Mouse (Mus musculus): Measurements from ENCODE around the gene Tmem117.

The Tmem117 gene

DNA sequence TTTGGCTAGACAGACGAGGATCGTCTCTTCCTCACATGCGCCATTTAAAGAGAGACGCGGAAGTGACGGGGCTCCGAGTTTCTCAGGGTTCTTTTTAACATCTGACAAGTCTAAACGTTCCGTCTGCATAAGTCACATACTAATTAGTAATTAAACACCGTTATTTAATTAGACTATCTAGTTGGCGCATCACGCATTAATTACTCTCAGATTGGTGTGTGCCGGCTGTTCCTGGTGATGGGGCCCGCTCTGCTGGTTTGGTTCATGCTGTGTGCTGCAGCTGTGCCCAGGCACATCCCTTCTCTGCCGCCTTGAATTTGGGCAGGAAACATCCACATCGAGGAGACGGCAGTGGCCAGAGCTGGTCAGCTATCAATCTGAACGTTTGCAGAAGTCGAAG is 142.7 kb downstream of the Tmem117 start:
- DNase-seq (ENCODE audit: low spot score), result no peak

GRCm38 (mm10) chr15:94776119-94777069 is 147.4 kb downstream of the Tmem117 start:
- no peak for DNase-seq (ENCODE audit: low spot score)

DNA sequence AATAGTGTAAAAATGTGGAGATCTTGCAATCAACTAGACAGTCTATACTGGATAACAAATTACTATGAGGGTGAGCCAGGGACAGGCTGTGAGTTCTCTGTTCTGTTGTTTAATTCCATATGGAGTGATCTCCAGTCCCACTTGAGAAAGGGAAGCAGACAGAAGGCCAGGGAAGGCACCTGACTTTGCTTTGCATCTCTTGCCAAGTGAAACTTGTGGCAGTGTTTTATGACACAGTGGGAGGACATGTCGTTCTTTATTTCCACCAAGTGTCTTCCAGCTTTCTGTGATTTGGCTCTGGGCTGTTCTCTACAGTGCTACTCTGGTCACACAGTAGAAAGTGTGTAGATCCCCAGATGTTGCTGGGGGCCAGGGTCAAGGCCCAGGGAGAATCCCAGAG is 152.5 kb downstream of the Tmem117 start:
- DNase-seq (ENCODE audit: low spot score), result no peak

GRCm38 (mm10) chr15:94793455-94793854 is 164.4 kb downstream of the Tmem117 start:
- DNase-seq (ENCODE audit: low spot score), result no peak

- no peak for DNase-seq (ENCODE audit: low spot score)
These were observed 166.5 kb downstream of the Tmem117 start for GRCm38 (mm10) chr15:94795484-94795883.

DNA sequence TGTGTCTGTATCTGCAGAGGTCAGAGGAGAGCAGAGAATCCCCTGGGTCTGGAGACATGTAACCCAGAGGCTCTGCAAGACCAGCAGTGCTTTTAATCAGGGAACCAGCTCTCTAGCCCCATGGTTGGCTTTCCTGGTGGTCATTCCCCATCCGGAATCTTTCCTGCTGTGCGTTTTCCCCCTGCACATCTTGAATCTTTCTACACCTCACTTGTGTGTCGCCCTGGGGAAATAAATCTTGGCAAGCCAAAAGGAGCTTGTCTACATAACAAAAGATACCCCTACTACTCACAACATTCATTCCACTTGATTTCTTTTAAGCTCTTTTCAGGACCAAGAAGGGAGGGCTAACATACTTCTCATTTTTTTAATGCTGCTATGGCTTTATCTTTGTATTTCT is 169.2 kb downstream of the Tmem117 start:
- DNase-seq (ENCODE audit: low spot score), result no peak

DNA sequence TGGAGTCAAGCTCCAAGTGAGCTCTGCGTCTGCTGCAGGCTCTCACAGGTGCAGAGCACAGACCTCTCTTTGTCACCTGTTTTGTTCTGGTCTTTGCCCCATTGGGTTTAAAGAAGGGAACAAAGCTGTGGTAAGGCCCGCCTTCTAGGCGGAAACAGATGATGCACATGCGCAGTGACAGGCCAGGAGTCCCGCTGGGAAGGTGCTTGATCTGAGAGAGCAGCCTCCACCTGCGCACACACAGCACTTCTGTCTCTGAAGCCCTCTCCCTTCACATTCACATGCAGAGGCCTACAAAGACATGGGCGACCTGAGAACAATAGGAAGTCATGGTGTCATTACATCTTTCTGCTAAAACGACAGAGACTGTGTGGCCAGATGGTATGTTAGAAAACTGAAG is 172.4 kb downstream of the Tmem117 start:
- no peak for DNase-seq (ENCODE audit: low spot score)

- no peak for DNase-seq (ENCODE audit: low spot score)
These were observed 173.8 kb downstream of the Tmem117 start for GRCm38 (mm10) chr15:94802820-94803219.

DNA sequence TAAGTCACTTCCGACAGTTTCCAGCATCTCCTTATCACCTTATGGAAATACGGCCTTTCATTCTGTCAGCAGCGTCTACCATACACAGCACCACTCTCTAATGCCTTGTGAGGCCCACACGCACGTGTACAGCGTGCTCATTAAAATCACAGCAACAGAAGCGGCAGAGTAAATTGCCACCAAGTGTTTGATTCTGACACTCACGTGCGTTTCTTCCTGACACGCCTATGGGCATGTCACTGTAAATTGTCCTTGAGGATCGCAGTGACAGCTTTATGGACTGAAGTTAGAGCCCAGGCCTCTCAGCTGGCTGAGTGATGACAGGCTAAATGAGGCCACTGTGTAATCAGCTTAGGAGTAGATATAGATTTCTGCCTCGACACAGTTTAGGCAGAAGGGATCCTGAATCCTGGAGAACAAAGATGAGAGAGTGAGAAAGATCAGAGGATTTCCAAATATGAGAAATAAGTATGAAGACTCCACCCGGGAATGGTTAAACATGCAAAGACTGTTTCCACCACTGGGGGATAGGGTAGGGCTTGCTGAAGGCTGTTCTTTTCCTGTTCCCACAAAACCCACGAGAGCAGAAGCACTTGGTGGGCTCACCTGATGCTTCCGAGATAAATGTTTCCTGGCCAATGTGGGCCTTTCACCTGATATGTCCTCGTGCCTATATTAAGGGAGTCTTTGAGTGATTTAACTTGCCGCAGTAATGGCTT is 174.8 kb downstream of the Tmem117 start:
- DNase-seq (ENCODE audit: low spot score), result no peak

DNA sequence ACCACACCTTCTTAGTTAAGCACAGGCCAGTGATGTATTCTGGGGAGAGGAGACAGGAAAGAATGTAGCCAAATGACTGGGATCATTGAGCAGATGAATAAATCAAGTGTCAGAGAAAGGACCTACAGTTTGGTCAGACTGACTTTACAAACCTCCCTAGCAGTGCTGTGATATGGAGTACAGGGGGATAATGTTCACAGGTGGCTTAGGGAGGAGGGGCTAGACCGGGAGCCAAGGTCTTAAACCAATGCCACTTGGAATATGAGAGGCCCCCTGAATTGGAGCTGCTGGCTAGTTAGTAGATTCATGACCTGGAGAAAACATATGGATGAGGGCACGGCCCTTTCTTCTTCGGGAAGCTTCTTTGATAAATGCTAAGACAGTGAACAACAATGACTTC is 177.0 kb downstream of the Tmem117 start:
- no peak for DNase-seq (ENCODE audit: low spot score)

DNA sequence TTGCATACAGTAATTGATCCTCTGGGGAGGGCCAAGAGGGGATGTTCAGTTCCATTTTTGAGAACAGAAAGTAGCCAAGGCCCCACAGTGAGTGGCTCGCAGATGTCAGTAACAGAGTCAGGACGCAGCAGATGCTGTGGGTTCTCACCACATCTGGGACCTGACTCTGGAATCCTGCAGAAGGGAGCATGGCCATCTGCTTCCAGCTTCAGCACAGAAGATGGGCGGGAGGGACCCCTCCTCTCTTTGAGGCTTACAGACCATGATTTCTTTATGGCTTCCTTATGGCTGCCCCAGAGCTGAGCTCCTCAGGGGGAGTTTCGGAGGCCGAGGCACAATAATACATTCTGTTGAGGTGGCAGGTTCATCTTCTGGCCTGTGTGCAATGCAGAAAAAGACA is 182.5 kb downstream of the Tmem117 start:
- DNase-seq (ENCODE audit: low spot score), result no peak

GRCm38 (mm10) chr15:94814213-94815100 is 185.4 kb downstream of the Tmem117 start:
- DNase-seq (ENCODE audit: low spot score), result no peak

DNA sequence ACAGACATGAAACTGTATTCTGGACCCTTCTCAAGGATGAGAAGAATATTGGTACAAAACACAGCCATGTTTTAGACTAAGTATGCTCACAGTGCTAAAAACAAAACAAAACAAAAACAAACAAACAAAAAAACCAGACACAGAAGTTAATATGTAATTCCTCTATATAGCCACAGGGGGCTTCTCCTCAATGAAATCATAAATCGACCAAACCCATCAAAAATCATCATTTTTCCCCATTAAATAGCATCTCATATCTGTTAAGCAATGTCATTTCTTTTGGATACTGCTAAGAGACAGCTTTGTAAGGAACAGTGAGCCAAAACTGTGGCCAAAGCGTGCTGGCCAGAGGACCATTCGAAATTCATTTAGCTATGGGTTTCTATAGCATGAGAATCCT is 206.6 kb downstream of the Tmem117 start:
- no peak for DNase-seq (ENCODE audit: low spot score)

DNA sequence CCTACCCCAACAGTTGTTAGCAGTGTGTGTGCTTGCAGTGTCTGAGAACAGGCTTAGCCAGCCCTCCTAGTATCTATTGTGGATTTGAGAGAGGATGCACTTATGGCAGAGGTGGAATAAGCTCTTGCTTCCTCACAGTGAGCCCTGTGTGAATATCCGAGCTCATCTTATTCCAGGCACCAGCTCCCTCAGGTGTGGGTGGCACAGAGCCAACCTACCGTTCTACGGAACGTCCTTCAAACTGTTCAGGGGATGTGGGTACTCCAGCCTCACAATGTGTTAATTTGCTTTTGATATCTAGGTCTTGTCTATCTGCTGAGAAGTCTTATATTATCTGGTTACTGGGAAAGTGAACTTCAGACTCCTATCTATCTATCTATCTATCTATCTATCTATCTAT is 209.6 kb downstream of the Tmem117 start:
- DNase-seq (ENCODE audit: low spot score), result no peak

DNA sequence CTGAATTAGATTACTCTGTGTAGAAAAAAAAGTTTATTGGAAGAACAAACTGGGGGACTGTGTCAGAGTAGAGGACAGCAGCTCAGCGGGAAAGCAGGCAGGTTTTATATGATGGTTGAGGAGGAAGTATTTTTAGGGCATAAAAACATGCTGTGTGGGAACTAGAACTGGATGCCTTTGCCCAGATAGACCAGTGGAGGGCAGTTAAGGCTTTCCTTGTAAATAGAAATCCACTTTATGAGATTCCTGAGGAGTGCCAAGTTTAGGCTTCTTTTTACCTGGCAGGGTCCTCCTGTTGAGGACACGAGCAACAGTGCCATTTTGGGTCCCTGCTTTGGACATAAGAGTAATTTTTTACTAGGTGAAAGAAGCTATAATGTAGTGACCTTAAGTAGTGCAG is 218.5 kb downstream of the Tmem117 start:
- DNase-seq (ENCODE audit: low spot score), result no peak

DNA sequence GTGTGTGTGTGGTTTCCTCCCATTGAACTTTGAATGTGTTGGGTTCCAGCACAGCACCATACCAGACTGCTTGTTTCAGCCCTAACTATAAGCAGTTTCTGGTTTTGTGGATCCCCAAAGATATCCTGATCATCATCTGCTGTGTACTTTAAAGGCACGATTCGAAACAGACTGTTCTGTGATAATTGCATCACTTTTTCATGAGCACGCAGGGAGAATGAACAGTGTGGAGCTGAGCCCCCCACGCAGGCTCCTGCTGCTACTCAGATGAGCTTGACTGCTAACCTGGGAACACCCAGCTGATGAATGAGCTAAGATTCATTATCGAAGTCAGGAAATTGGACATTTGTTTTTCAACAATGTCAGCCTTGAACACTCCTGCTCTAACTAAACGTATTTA is 230.6 kb downstream of the Tmem117 start:
- DNase-seq (ENCODE audit: low spot score), result no peak

GRCm38 (mm10) chr15:94861173-94861572 is 232.1 kb downstream of the Tmem117 start:
- DNase-seq (ENCODE audit: low spot score), result no peak

DNA sequence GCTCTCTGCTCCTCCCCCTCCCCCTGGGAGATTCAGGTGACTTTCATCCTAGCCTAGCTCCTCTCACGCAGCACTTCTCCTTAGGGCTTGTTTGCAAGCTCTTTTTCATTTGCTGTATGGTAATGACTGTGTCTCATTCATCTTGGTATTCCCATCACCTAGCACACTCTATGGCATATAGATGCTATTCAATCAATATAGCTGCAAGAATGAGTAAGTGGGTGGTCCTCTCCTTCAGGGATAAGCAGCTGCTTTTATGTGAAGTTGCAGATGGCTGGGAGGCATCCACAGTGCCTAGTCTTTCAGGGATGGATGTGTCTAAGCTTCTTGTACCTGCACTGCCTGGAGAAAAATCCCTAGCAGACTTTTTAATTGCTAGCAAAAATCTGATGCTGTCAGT is 235.1 kb downstream of the Tmem117 start:
- no peak for DNase-seq (ENCODE audit: low spot score)

DNA sequence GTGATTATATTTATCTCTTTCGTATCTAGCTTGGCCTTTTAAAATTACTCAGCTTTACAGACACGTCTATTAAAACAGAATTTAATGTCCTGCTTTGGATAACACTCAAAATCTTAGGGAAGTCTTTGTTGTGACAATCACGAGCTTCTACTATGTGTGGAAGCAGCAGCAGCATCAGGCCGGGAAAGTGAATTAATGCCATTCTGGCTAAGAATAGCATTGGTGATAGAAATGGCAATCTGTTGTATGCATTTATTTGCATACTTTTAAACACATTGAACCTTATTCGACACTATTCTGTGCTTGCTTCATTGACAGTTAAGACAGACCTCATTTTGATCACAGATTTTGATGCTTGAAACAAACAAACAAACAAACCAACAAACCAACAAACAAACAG is 239.3 kb downstream of the Tmem117 start:
- DNase-seq (ENCODE audit: low spot score), result no peak

DNA sequence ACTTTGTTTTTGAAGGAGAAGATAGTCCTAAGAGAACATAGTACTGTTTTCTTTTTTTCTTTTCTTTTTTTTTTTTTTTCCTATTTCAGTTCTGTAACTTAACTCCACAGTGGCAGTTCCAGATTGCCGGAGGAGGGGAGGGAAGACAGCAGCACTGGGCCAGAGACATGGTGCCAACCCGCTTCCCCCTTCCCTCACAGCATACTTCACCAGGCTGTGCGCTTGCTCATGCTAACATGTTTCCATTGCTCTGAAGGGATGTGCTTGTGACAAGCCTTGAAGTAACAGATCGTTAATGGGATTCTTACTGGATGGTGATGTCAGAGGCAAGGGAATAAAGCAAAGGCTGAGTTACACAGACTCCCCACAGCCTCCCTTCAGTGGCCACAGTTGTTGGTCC is 256.0 kb downstream of the Tmem117 start:
- no peak for DNase-seq (ENCODE audit: low spot score)

DNA sequence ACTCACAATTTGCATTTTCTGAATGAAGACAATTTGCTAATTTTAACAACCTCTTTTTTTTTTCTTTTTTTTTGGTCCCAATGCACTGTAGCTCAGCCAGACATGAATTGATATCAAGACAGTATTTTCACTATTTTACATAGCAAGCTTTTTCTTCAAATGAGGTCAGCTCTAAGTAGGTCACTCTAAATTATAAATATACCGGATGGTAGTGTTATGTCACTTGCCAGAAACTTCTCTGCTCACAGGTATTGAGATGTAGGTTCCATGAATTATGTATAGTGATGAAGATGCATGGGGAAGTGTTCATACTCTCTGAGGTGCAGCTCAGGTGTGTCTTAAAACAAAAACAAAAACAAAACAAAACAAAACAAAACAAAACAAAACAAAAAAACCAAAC is 264.2 kb downstream of the Tmem117 start:
- no peak for DNase-seq (ENCODE audit: low spot score)

DNA sequence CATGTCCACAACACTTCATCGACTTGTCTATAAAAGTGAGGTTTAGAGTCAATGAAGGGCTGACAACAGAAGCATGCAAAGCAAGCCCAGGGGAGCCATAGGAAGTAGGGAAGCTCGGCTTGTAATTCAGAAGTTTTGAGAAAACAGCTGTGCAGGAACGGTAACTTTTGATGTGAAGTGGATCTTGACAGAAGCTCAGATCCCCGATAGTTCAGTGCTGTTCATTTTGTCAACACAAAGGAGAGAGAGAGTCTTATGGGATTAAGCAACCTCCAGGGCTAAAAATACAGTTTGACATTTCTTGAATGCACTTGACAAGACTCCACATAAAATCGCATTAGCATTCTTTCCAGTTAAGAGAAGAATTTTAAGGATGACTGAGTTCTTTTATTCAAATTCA is 265.1 kb downstream of the Tmem117 start:
- no peak for DNase-seq (ENCODE audit: low spot score)

Measured in ovary, adult 18-20 months (tissue).